Mouse (Mus musculus): ENCODE measurements at regions not wholly inside any gene's neighbourhood (a gene's known extent, or its start where the extent isn't known, plus 50 kb on each side); places are given as distances from the start of the nearest gene placed in this dataset.

- no peak for DNase-seq
These were observed 506.7 kb upstream of the Mgmt start for GRCm38 (mm10) chr7:136387736-136388135.

GRCm38 (mm10) chr7:136390066-136390465 lies 504.3 kb upstream of the Mgmt start:
- DNase-seq = no peak

GRCm38 (mm10) chr7:136393454-136393853 lies 501.0 kb upstream of the Mgmt start:
- DNase-seq = no peak

GRCm38 (mm10) chr7:136395838-136396237 lies 498.6 kb upstream of the Mgmt start:
- DNase-seq = no peak

GRCm38 (mm10) chr7:136397101-136397500 lies 497.3 kb upstream of the Mgmt start:
- no peak for DNase-seq

- DNase-seq = no peak
These were observed 491.5 kb upstream of the Mgmt start for GRCm38 (mm10) chr7:136402688-136403597.

GRCm38 (mm10) chr7:136405391-136405790 lies 489.0 kb upstream of the Mgmt start:
- no peak for DNase-seq

GRCm38 (mm10) chr7:136406258-136407100 lies 487.9 kb upstream of the Mgmt start:
- peak; percentile 15 for DNase-seq

- no peak for DNase-seq
These were observed 479.6 kb upstream of the Mgmt start for GRCm38 (mm10) chr7:136414808-136415207.

GRCm38 (mm10) chr7:136417327-136417726 lies 477.1 kb upstream of the Mgmt start:
- DNase-seq = no peak

GRCm38 (mm10) chr7:136423846-136424531 lies 470.4 kb upstream of the Mgmt start:
- DNase-seq = no peak

GRCm38 (mm10) chr7:136427164-136427563 lies 467.2 kb upstream of the Mgmt start:
- DNase-seq = no peak

GRCm38 (mm10) chr7:136430085-136431011 lies 464.1 kb upstream of the Mgmt start:
- no peak for DNase-seq

- no peak for DNase-seq
These were observed 460.7 kb upstream of the Mgmt start for GRCm38 (mm10) chr7:136433699-136434098.

GRCm38 (mm10) chr7:136434510-136434909 lies 459.9 kb upstream of the Mgmt start:
- no peak for DNase-seq

GRCm38 (mm10) chr7:136443436-136443835 lies 451.0 kb upstream of the Mgmt start:
- DNase-seq = no peak

GRCm38 (mm10) chr7:136445091-136445490 lies 449.3 kb upstream of the Mgmt start:
- DNase-seq = no peak

GRCm38 (mm10) chr7:136449286-136449685 lies 445.1 kb upstream of the Mgmt start:
- DNase-seq = no peak

GRCm38 (mm10) chr7:136451672-136452361 lies 442.6 kb upstream of the Mgmt start:
- DNase-seq = no peak

- no peak for DNase-seq
These were observed 441.9 kb upstream of the Mgmt start for GRCm38 (mm10) chr7:136452561-136452960.

- DNase-seq = no peak
These were observed 437.2 kb upstream of the Mgmt start for GRCm38 (mm10) chr7:136457171-136457570.

Data from liver (tissue).